Mouse (Mus musculus): ENCODE data around the gene Chek2.

DNA sequence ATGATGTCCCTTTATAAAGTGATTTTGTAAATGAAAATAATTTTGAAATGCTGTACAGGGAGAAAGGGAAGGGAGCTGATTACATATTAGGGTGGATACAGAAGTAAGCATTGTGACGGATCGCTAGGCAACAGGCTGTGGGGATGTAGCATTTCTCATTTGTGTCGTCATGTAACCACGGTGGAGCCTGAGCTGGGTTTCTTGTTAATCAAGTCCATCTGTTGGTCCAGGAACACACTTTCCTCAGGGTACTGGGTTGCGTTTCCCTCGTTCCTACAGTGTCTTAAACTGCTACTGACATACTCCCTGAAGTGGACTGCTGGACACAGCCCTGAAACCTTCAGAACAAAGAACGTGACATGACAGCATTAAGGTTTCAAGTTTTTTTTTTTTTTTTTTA is 58.4 kb downstream of the Chek2 start:
- no peak for TF ChIP-seq EP300 (IDR thresholded peaks at IDR 0.05; ENCODE audit: low read depth)
- TF ChIP-seq CTCF (IDR thresholded peaks at IDR 0.05; ENCODE audit: low read depth) = no peak

Measured in liver, embryonic 14.5 days (tissue).